22 mouse cellular contexts compared by ENCODE assay signal in genomic region chr12:49449396-49449795, GRCm38 (mm10).
DNase-seq lines count a peak whose midpoint lies in the region; ATAC-seq and TF ChIP-seq lines count a peak whose summit lies in the region.
"Had no signal": no experiment of that assay in that cellular context is flagged by ENCODE, and none has a peak within 500 bp of the region (broad histone marks: within the 10 kb centered on the region; RNA-seq: fewer than 3 reads in every experiment).

No protein-coding gene starts in this region.

- TF ChIP-seq CTCF in hindbrain, postnatal 0 days (IDR thresholded peaks at IDR 0.05; ENCODE audit: low read depth): no peak

- WGBS in midbrain, embryonic 11.5 days: 85% methylated on average over 3 of the region's 3 CpGs
- 85% methylated on average over 3 of the region's 3 CpGs for WGBS in midbrain, embryonic 13.5 days
- WGBS in forebrain, embryonic 12.5 days: 85% methylated on average over 3 of the region's 3 CpGs
- 85% methylated on average over 3 of the region's 3 CpGs for WGBS in hindbrain, postnatal 0 days

- no peak overlapping the region for H3K4me2 ChIP-seq in midbrain, embryonic 11.5 days
- H3K4me2 ChIP-seq in midbrain, embryonic 13.5 days (replicated peaks): no peak overlapping the region
- H3K4me2 ChIP-seq in forebrain, embryonic 12.5 days: no peak overlapping the region
- H3K4me2 ChIP-seq in hindbrain, postnatal 0 days (ENCODE audit: low read depth, low read length): no peak overlapping the region
- H3K4me2 ChIP-seq: heart, embryonic 15.5 days; hindbrain, embryonic 14.5 days; liver, embryonic 13.5 days; midbrain, embryonic 12.5 days had no signal

- no peak overlapping the region for H3K27ac ChIP-seq in midbrain, embryonic 11.5 days (ENCODE audit: low read depth, low read length)
- H3K27ac ChIP-seq in midbrain, embryonic 13.5 days: no peak overlapping the region
- H3K27ac ChIP-seq in forebrain, embryonic 12.5 days: no peak overlapping the region
- H3K27ac ChIP-seq in hindbrain, postnatal 0 days: no peak overlapping the region
- H3K27ac ChIP-seq: heart, embryonic 15.5 days; hindbrain, embryonic 14.5 days; liver, embryonic 13.5 days; midbrain, embryonic 12.5 days had no signal

- no peaks in the 10 kb centered on the region for H3K36me3 ChIP-seq in midbrain, embryonic 11.5 days (ENCODE audit: control insufficient read depth, insufficient read depth, low read length)
- H3K36me3 ChIP-seq in midbrain, embryonic 13.5 days: no peaks in the 10 kb centered on the region
- H3K36me3 ChIP-seq in forebrain, embryonic 12.5 days (replicated peaks): no peaks in the 10 kb centered on the region
- no peaks in the 10 kb centered on the region for H3K36me3 ChIP-seq in hindbrain, postnatal 0 days (ENCODE audit: insufficient read depth, low read length)
- H3K36me3 ChIP-seq: heart, embryonic 15.5 days; liver, embryonic 13.5 days; midbrain, embryonic 12.5 days had no signal

- no peaks in the 10 kb centered on the region for H3K27me3 ChIP-seq in midbrain, embryonic 11.5 days (ENCODE audit: control insufficient read depth, insufficient read depth, low read length)
- H3K27me3 ChIP-seq in midbrain, embryonic 13.5 days: no peaks in the 10 kb centered on the region
- H3K27me3 ChIP-seq in forebrain, embryonic 12.5 days: no peaks in the 10 kb centered on the region
- no peaks in the 10 kb centered on the region for H3K27me3 ChIP-seq in hindbrain, postnatal 0 days (ENCODE audit: insufficient read depth, low read length)
- H3K27me3 ChIP-seq: heart, embryonic 15.5 days; liver, embryonic 13.5 days; midbrain, embryonic 12.5 days had no signal

- H3K4me1 ChIP-seq in midbrain, embryonic 11.5 days (ENCODE audit: control insufficient read depth, insufficient read depth, low read length): no peaks in the 10 kb centered on the region
- H3K4me1 ChIP-seq in midbrain, embryonic 13.5 days (replicated peaks): no peaks in the 10 kb centered on the region
- H3K4me1 ChIP-seq in forebrain, embryonic 12.5 days: no peaks in the 10 kb centered on the region
- H3K4me1 ChIP-seq in hindbrain, postnatal 0 days (ENCODE audit: insufficient read depth, low read length): no peaks in the 10 kb centered on the region
- H3K4me1 ChIP-seq: heart, embryonic 15.5 days; liver, embryonic 13.5 days; midbrain, embryonic 12.5 days had no signal

- no peak for ATAC-seq in midbrain, embryonic 11.5 days (ENCODE audit: low FRiP score)
- ATAC-seq in midbrain, embryonic 13.5 days: no peak
- no peak for ATAC-seq in forebrain, embryonic 12.5 days (ENCODE audit: low FRiP score)
- ATAC-seq in hindbrain, postnatal 0 days: no peak
- ATAC-seq: forebrain, embryonic 16.5 days had no signal

- H3K4me3 ChIP-seq in midbrain, embryonic 11.5 days (ENCODE audit: low read depth, low read length): no peak overlapping the region
- no peak overlapping the region for H3K4me3 ChIP-seq in midbrain, embryonic 13.5 days (replicated peaks)
- H3K4me3 ChIP-seq in forebrain, embryonic 12.5 days (replicated peaks): no peak overlapping the region
- H3K4me3 ChIP-seq in hindbrain, postnatal 0 days (ENCODE audit: low read length): no peak overlapping the region
- H3K4me3 ChIP-seq: heart, embryonic 15.5 days; liver, embryonic 13.5 days; midbrain, embryonic 12.5 days had no signal

- peak; percentile 81 for DNase-seq in midbrain, embryonic 11.5 days (ENCODE audit: low spot score, missing footprints)
- DNase-seq in brain, adult 2 months (ENCODE audit: low read depth, low spot score): peak; percentile 83
- DNase-seq in left cerebral cortex, adult 8-10 months (ENCODE audit: low spot score in 2 of 2): peak; percentile 13 to 53
- peak; percentile 52 for DNase-seq in telencephalon, adult 2 months (ENCODE audit: low read depth, low spot score)
- DNase-seq in hindbrain, postnatal 0 days (ENCODE audit: low spot score): no peak
- DNase-seq: adrenal gland, postnatal 10 days; cerebellum, adult 8-10 months; cerebellum, postnatal 36 days; heart, postnatal 4 days; kidney, adult 8-10 months; kidney, postnatal 10 days; layer of hippocampus, postnatal 36 days; liver, embryonic 13.5 days; lung, adult 2 months; lung, postnatal 14 days; spleen, adult 18-20 months had no signal

- no peaks in the 10 kb centered on the region for H3K9me3 ChIP-seq in midbrain, embryonic 11.5 days (ENCODE audit: control insufficient read depth, low read length)
- H3K9me3 ChIP-seq in midbrain, embryonic 13.5 days: no peaks in the 10 kb centered on the region
- H3K9me3 ChIP-seq in forebrain, embryonic 12.5 days: no peaks in the 10 kb centered on the region
- no peaks in the 10 kb centered on the region for H3K9me3 ChIP-seq in hindbrain, postnatal 0 days (ENCODE audit: low read length)
- H3K9me3 ChIP-seq: heart, embryonic 15.5 days; liver, embryonic 13.5 days; midbrain, embryonic 12.5 days had no signal

- no peak overlapping the region for H3K9ac ChIP-seq in midbrain, embryonic 11.5 days (ENCODE audit: low read length)
- no peak overlapping the region for H3K9ac ChIP-seq in midbrain, embryonic 13.5 days (replicated peaks)
- H3K9ac ChIP-seq in forebrain, embryonic 12.5 days: no peak overlapping the region
- no peak overlapping the region for H3K9ac ChIP-seq in hindbrain, postnatal 0 days (replicated peaks; ENCODE audit: low read length)
- H3K9ac ChIP-seq: heart, embryonic 15.5 days; hindbrain, embryonic 14.5 days; liver, embryonic 13.5 days; midbrain, embryonic 12.5 days had no signal
